Mouse (Mus musculus): Measurements from ENCODE around the gene Trim47. TPM values are rescaled to one million over a fixed set of nuclear protein-coding genes. Genes with fewer than 3 reads are reported as not detected.

Trim47 gene
- polyA plus RNA-seq (2017; shearing (Covaris generic)), result 1 to 10 TPM in 1 of 2 experiments, under 1 TPM in 1; 0.42 to 1.0 TPM

GRCm38 (mm10) chr11:116127156-116127980 is at the start of gene Trim47:
TSS of gene Trim47 (minus strand) at chr11:116127210.

GRCm38 (mm10) chr11:116167884-116168439 is 41.0 kb upstream of the Trim47 start, which contains the start of gene Fbf1:
TSS of gene Fbf1 (minus strand) at chr11:116168166.

DNA sequence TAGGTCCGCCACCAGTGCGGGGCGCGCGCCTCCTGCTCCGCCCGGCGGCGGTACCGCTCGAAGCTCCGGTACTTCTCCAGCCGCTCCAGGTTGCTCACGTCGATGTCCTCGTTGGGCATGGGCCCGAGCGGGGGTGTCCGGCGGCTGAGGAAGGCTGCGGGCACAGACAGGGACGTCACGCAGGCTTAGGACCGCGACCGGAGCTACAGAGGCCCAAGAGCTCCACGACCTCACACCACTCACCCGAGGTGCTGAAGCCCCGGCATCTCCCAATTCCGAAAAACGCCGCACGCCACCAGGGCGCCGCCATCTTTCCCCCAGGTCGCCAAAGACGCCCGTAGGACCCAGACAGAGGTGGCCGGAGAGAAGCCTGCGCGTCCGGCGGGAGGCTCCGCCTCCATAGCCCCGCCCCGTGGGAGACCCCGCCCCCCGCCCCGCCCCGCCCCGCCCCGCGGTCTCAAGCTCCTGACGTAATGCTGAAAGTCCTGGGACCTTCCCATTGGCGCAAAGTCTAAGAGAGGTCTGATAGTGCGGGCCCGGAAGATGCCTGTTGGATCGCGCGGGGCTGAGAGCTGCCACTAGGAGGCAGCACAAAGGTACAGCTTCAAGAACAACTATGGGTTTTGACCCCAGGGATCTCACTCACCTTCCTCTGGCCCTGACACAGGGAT is 11.6 kb upstream of the Trim47 start, which contains the start of gene Mrpl38:
Mrpl38 (minus strand) TSS at position 401 of the 671 bp plus-strand sequence.

GRCm38 (mm10) chr11:116130488-116131205 is 3.6 kb upstream of the Trim47 start, which contains the start of gene Trim65:
TSS of gene Trim65 (minus strand) at chr11:116131128.

GRCm38 (mm10) chr11:116086258-116087193 is 40.5 kb downstream of the Trim47 start, which contains the start of gene Wbp2:
TSS of gene Wbp2 (minus strand) at chr11:116086995.

DNA sequence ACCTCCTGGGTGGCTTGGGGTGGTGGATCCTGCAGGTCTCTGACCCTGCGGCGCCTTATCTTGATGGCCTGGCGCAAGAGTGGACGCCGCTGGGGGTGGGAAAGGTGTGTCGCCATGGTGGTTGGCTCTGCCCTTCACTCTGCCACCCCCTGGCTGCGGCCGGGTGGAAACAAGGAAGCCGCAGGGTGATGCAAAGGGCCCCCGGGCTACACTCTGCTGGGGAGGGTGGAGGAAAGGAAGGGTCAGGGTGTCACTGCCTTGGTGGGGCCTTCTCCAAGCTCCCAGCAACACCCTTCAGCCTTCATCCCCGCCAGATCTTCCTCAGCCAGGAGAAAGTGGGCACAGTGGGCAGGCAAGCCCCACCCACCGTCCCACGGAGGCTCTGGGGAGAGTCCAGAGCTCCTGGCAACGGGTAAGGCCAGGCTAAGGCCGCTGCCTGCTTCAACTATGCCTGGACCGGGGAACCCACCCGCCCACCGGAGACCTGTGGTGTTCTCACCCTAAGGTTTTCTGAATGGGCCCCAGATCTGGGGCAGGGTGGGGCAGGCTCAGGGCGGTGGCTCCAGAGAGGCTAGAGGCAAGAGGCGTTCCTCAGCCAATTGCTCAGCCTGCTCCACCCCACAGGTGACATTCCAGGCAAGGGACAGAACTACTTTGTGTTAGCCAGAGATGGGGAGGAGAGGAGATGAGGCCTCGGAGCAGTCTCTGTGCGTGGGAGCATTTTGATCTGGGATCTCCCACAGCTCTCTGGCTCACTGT is 49.4 kb downstream of the Trim47 start, which contains the start of gene Unc13d:
Unc13d (minus strand) TSS at position 516 of the 759 bp plus-strand sequence.

Other genes with a start within 250 kb of the Trim47 start
- gene Smim5, start 227.2 kb downstream of the Trim47 start, polyA plus RNA-seq (2017; shearing (Covaris generic)), result under 1 TPM in 1 of 2 experiments, not detected in 1; 0.16 TPM
- 1 to 10 TPM; 1.1 to 1.3 TPM for gene Smim6, start 215.2 kb downstream of the Trim47 start, polyA plus RNA-seq (2017; shearing (Covaris generic))
- 10 to 100 TPM; 28.7 to 33.7 TPM for gene Sap30bp, start 193.9 kb downstream of the Trim47 start, polyA plus RNA-seq (2017; shearing (Covaris generic))
- 10 to 100 TPM; 11.2 to 20.0 TPM for gene Recql5, start 193.7 kb downstream of the Trim47 start, polyA plus RNA-seq (2017; shearing (Covaris generic))
- gene Itgb4, start 152.5 kb downstream of the Trim47 start, polyA plus RNA-seq (2017; shearing (Covaris generic)), result under 1 TPM; 0.10 to 0.16 TPM
- 10 to 100 TPM; 30.5 to 58.2 TPM for gene Galk1, start 114.5 kb downstream of the Trim47 start, polyA plus RNA-seq (2017; shearing (Covaris generic))
- gene H3f3b, start 99.2 kb downstream of the Trim47 start, polyA plus RNA-seq (2017; shearing (Covaris generic)), result 1,000 to 10,000 TPM; 1,433 to 1,590 TPM
- 10 to 100 TPM; 23.8 to 28.6 TPM for gene Unk, start 96.9 kb downstream of the Trim47 start, polyA plus RNA-seq (2017; shearing (Covaris generic))
- gene Unc13d, start 49.2 kb downstream of the Trim47 start, polyA plus RNA-seq (2017; shearing (Covaris generic)), result 100 to 1,000 TPM in 1 of 2 experiments, 10 to 100 TPM in 1; 95.7 to 157 TPM
- gene Wbp2, start 40.2 kb downstream of the Trim47 start, polyA plus RNA-seq (2017; shearing (Covaris generic)), result 100 to 1,000 TPM; 141 to 173 TPM
- gene Trim65, start 3.9 kb upstream of the Trim47 start, polyA plus RNA-seq (2017; shearing (Covaris generic)), result 10 to 100 TPM in 1 of 2 experiments, 1 to 10 TPM in 1; 7.6 to 11.0 TPM
- 10 to 100 TPM; 27.1 to 45.9 TPM for gene Mrpl38, start 11.7 kb upstream of the Trim47 start, polyA plus RNA-seq (2017; shearing (Covaris generic))
- gene Fbf1, start 41.0 kb upstream of the Trim47 start, polyA plus RNA-seq (2017; shearing (Covaris generic)), result 1 to 10 TPM; 4.9 to 6.5 TPM
- gene Ten1, start 71.6 kb upstream of the Trim47 start, polyA plus RNA-seq (2017; shearing (Covaris generic)), result 100 to 1,000 TPM in 1 of 2 experiments, 10 to 100 TPM in 1; 78.5 to 101 TPM
- gene Acox1, start 71.8 kb upstream of the Trim47 start, polyA plus RNA-seq (2017; shearing (Covaris generic)), result 10 to 100 TPM; 16.2 to 18.9 TPM
- gene Evpl, start 110.9 kb upstream of the Trim47 start, polyA plus RNA-seq (2017; shearing (Covaris generic)), result under 1 TPM; 0.14 to 0.29 TPM
- gene Srp68, start 147.0 kb upstream of the Trim47 start, polyA plus RNA-seq (2017; shearing (Covaris generic)), result 10 to 100 TPM; 55.6 to 64.4 TPM
- gene Galr2, start 153.7 kb upstream of the Trim47 start, polyA plus RNA-seq (2017; shearing (Covaris generic)), result under 1 TPM in 1 of 2 experiments, not detected in 1; 0.17 TPM
- gene Exoc7, start 180.0 kb upstream of the Trim47 start, polyA plus RNA-seq (2017; shearing (Covaris generic)), result 10 to 100 TPM; 64.5 to 88.0 TPM
- gene Foxj1, start 208.2 kb upstream of the Trim47 start, polyA plus RNA-seq (2017; shearing (Covaris generic)), result not detected